Mouse (Mus musculus): ENCODE measurements at regions not wholly inside any gene's neighbourhood (a gene's known extent, or its start where the extent isn't known, plus 50 kb on each side); places are given as distances from the start of the nearest gene placed in this dataset.

GRCm38 (mm10) chr9:41792830-41793213 lies 331.3 kb downstream of the Sorl1 start:
- TF ChIP-seq POLR2A (IDR thresholded peaks at IDR 0.05; ENCODE audit: borderline replicate concordance, control insufficient read depth, low read depth, low read length) (no peak), CTCF (IDR thresholded peaks at IDR 0.05; ENCODE audit: control insufficient read depth, insufficient read depth, low read length) (no peak)
